Mouse (Mus musculus): Measurements from ENCODE around the gene Dlg5. TPM values are rescaled to one million over a fixed set of nuclear protein-coding genes. Genes with fewer than 3 reads are reported as not detected.
A peak's percentile ranks its signal among the peaks of the same experiment; 100 is the strongest.

Dlg5 gene
- total RNA-seq (2021): 10 to 100 TPM; 31.9 to 37.6 TPM
- long read RNA-seq, experiment 1, partial matches to known transcripts: 4 of 6 reads
- long read RNA-seq, experiment 1, other reads (novel, unspliced or antisense): 2 of 6 reads
- long read RNA-seq, experiment 2, full-length matches to known transcripts: 1 of 11 reads
- long read RNA-seq, experiment 2, partial matches to known transcripts: 3 of 11 reads
- long read RNA-seq, experiment 2, other reads (novel, unspliced or antisense): 7 of 11 reads

DNA sequence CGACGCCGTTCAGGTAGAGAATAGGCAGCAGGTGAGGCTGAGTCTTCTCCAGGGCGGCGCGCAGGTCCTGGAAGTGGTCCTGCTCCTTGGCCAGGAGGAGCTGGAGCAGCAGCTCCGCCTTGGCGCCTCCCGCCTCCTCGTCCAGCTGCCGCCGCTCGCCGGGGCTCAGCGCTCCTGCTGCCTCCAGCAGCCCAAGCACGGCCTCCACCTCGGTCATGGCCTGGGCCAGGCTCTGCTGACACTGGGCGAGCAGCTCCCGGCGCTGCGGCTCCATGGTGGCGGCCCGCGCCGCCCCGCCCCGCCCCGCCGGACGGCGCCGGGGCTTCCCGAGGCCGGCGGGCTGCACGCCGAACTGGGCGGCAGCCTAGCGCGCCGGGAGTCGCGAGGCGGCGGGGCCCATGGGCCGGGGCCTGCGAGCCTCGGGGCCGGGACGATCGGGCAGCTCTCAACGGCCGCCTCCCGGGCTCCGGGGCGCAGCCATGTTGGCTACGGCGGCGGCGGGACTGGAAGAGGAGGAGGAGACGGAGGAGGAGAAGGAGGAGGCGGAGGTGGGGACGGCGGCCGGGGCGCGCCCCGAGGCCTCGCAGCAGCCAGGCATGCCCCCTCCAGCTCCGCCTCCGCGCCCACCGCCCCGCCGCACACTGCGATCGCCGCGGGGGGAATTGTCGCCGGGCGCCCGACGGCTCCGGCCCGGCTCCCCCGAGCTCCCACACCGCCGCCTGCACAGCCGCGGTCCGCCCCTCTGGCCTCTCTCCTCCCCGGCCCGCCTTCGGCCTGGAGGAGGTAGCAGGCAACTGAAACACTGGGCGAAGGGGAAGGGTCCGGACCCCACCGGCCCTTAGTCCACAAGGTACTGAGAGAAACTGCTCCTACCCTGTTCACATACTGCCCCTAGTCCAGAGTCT is at the start of gene Dlg5:
Gene Dlg5, minus strand, starts transcription at position 744 of the 905 bp plus-strand sequence.
- peak; percentile 84 for DNase-seq

DNA sequence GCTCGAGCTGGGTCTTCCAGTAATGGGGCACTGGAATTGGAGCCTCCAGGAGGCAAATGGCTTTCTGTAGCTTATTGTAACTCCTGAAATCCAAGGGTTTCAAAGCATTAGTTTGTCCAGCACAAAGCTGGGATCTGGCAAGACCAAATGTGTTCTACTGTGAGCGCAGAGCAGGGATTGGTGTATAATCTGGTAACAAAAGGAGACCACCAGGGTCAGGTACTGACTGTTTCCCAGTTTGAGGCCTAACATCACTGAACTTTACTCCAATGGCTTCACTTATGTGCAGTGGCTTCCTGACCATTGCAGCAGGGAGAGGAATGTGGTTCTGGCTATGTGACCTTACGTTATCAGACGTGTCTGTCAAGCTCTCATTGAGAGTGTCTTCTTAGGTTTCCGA is 47.9 kb upstream of the Dlg5 start:
- DNase-seq: no peak

DNA sequence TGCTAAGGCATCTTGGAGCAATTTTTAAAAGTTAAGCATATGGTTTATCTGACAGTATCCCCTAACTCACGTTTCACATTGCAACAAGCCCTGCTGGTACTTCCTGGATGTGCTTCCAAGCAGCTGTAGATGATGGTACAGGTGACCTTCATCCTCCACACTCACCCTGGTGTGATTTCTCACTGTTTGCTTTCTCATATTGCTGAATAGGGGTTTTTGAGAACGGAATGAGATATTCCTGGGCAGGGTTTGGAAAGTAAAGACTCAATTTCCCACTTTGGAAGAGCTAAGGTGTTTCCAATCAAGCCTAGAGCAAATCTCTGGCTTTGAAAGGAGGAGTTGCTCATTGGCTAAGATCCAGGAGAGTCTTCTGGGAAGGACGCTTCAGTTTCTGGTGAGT is 47.2 kb upstream of the Dlg5 start, which contains the start of gene E330034G19Rik:
Gene E330034G19Rik, plus strand, starts transcription at position 301 of the 400 bp plus-strand sequence.
- DNase-seq: no peak

DNA sequence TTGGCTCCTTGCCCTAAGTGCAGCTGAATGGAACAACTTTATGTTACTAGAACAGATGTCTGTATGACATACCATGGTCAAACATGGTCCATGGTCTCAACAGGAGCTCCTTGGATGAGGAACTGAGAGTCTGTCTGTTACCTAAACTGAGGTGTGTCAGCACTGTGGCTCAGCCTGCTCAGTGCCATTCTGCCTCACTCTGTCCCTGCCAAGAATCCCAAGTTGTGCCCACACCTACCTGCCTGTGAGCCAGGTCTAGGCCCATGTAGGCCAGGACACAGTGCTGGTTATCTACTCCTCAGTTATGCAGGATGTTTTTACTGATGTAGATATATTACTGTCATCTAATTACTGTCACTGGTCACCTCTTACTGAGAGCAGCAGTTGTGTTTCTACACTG is 45.0 kb upstream of the Dlg5 start:
- DNase-seq: no peak

DNA sequence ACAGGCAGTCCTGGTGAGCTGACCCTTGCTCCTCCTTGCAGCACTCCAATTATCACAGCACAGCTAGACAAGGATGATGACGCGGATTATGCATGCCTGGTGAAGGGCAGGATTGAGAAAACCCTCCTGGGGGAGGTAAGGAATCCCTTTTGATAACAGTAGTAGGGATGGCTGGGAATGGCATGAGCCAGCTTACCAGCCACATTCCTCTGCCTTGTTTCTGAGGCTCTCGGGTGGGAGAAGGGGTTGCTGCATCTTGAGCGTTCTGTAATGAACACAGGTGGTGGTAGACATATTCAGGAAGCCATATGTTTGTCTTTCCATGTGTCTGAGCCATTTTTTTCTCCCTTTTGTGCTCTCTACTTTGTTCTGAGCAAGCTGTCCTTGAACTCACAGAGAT is 40.4 kb upstream of the Dlg5 start:
- no peak for DNase-seq

DNA sequence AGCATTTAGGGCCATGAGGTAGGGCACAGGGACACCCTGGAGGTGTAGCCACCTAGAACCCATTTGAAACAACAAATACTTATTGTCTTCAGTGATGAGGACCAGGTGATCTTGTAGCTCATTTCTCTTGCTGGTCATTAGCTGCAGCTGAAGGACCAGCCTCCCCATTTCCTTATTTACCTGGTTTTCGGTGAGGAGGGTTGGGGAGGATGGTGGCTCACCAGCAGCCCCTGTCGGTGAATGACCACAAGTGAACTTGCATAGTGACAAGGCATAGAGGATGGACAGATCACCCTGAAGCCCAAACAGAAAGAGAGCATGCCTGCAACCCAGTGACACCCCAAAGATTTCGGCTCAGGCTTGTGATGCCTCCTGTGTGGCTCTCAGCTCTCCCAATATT is 36.6 kb upstream of the Dlg5 start:
- no peak for DNase-seq

DNA sequence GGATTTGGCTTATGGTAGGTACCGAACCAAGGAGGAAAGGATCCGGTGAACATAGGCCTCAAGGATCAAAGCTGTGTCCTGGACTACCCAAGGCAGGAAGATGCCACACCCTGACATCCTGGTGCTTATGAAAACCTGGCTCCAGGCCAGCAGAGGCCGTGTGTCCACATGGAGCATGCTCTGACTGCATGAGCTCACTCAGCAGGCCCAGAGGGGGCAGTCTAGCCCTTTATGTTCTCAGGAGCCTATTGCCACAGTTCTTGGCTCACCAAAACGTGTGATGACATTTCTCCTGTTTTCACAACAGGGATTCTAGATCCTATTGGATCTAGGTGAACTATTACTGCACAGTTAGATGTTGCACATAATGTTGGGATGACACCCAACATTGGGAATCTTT is 35.6 kb upstream of the Dlg5 start:
- DNase-seq: no peak

DNA sequence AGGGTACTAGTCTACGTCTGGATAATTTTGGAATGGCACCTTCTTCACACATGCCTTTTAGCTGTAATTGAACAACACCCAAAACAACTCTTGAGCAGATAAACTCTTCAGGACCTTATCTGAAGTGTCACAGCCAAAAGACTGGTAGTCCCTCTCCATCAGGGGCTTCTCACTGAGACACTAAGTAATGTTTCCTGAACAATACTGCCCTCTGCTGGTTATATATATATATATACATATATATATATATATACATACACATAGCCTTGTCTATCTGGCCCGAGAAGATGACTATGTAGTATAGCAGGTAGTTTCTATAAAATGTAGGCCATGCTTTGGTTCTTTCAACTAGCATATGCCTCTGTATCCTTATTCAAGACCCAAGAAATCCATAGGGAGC is 29.8 kb upstream of the Dlg5 start:
- DNase-seq: no peak

DNA sequence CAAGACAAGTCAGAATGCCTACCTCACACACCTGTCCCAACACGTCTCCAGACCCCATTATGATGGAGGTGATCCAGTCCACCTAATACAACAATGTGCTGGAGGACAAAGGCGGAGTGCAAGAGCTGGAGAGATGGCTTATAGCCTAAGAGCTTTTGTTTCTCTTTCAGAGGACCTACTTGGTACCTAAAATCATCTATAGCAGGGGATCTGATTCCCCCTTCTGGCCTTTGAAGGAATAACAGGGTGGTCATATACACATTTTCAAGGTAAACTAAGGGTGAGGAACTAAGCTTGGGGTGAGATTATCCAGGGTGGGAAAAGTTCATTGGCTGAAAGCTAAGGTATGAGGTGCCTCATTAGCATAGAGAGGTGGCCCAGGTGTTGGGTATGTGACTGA is 27.9 kb upstream of the Dlg5 start:
- DNase-seq: peak; percentile 24

DNA sequence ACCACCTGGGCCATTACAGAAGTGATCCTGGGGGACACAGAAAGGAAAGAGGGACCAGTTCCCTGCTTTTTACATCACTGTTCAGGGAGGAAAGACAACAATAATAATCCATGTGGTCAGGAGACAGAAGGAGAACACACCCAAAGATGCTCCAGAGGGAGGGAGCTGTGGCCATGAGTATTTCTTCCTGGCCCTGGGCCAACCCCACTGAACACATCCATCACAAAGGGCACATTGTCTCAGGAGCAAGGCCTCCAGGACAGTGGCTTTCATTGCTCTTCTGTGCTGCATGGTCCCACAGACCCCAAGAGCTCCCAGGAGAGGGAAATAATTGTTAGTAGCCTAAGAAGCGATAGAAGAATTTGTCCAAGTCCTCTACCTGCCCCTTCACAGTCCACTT is 23.9 kb upstream of the Dlg5 start:
- no peak for DNase-seq

DNA sequence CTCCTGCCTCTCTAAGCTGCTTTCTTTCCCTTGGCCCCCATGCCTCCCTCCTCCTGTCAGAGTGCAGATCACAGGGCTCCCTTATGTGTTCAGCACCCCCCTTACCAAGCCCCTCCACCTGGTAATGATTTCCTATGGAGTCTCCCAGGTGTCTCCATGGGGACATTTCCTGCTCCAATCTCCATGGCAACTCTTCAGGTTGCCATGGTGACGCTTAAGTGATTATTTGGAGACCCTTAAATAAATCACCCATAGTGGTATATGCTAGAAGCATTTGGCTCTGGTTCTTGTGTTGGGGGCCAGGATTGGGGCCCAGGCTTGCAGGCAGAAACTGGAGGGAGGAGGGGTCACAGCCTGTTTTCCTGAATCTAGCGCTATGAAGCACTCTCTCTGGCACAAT is 17.2 kb upstream of the Dlg5 start:
- DNase-seq: no peak

DNA sequence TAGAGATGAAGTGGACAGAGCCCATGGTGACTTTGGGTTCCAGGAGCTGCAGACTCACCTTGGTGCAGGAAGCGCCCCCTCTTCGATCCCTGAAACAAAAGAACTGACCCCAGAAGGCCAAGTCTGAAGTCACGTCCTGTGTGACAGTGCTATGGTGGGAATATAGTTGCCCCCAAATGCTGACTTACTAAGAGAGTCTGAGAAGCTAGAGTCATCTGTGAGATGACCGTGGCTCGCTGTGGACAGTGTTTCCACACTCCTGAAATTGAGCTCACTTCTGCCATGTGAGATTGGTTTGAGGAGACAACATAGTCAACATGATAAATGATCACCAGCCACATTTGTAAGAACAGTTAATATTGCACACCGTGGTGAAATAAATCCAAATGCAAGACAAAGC is 16.7 kb upstream of the Dlg5 start:
- DNase-seq: no peak

DNA sequence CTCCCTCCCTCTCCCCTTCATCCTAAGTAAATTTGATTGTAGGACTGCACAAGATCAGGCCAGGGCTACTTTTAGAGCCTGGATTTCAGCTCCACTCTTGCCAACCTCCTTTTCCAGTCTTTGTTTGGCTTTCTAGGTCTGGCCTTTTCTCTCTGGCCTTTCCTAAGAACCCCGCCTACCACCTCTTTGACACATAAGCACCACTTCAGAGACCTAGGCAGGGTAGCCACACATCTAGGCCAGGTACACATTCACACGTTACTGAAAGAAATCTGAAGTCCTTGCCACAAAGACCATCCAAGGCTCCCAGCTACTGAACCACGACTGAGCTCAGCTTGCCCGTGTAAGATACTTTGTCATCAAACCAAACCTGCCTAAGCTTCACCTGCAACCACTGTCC is 14.7 kb upstream of the Dlg5 start:
- DNase-seq: no peak

DNA sequence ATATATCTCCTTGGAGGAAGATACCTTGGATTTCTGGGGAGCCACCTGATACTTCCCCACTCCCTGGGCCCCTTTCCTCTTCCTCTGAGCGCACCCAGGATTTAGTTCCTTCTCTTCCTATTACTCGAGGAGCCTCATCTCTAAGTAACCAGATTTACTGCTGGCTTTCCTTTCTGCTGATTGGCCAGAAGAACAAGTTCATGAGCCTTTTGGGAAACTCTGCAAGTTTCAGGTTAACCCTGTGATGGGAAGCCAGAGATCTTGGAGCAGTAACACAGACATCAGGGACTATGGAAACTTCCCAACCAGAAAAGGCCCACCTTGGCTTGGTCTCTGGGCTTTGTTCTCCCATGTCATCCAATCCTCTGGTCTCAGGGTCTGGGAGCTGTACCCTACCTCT is 10.2 kb upstream of the Dlg5 start:
- no peak for DNase-seq

DNA sequence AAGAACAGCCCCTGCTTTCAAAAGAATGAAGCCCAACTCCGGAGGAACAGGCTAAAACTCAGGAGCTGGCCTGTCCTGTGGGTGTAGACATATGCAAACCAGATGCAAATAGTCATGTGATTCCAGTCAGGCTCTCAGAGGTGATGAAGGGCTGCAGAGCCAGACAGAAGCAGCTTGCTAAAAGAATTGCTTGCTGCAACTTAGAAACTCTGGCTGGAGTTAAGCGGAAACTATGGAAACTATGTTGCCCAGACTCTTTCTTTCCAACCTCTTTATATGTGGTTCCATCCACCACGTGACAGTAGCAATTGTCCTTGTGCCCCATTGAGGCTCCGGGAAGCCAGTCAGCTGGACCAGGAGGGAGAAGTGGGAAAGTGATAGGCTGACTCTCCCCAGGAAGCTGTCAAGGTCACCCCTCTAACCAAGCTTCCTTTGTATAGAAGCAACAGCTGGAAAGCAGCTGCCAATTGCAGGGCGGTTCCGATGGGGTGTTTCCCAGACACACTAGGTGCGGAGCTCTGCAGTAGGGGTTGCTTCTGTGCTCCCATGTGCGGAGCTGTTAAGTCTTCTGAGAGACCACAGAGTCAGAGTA is 8.0 kb upstream of the Dlg5 start:
- peak; percentile 34 for DNase-seq

DNA sequence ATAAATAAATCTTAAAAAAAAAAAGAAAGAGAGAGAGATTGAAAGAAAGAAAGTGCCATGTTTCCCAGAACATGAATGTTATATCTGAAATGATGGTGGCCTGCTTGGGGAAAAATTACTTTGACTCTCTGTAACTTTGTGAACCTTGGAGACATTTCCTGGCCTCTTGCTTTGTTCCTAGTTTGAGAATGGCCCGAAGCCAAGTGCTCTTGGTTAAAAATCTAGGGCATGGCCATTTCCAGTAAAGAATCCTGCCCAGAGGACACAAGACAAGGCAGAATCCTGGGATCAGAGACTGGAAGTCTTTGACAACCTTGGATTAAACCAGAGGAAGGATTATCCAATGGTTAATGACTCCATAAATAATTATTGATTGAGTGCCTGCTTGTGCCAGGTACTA is 5.6 kb upstream of the Dlg5 start:
- peak; percentile 49 for DNase-seq

DNA sequence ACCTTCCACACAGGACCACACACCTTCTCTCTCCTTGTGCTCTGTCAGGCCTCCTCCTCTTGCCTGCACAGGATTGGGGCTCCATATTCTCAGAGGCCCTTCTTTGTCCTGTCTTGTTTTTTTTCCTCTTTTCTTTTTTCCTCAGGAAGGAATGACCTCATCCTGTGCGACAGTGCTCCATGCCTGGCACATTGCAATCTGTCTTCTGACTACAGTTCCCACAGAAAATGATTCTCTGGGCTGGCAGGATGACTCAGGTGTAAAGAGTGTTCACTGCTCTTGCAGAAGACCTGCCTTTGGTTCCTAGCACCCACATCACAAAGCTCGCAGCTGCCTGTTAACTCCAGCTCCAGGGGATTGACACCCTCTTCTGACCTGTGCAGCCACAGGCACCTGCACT is 4.2 kb upstream of the Dlg5 start:
- DNase-seq: no peak

DNA sequence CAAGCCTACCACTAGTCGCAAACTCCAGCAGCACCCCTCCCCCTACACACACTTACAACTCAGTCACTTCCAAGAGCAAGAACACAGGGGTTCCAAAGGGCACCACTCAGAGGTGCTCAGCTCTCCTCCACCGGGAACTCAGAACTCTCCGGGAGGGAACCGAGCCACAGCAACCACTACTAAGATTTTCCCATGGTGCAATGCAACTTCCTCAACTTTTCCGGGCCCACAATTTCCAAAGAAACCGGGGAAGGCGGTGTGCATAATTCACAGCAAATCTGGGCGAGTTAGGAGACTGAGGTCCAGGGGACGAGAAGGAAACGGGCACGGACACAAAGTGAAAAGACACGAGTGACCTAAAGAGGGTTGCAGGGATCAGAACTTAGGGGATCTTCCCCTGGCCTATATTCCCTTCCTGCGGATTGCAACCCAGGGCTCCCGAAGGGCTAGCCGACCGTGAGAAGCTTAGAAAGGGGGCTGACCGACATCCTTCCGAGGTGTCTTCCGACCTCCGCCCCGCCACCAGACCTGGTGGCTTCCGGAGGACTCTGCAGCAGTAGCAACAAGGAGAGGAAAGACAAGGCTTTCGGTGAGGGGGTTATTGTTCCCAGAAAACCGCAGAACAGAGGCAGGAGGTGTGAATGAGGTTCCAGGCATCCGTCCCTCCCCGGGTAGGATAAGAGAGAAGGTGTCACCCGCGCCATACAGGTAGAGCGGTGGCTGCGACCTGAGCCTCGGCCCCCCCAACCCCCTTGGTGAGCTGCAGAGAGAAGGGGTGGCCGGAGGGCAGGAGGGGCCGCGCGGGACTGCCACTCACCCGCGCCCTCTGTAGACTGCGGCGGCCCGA is 1.2 kb downstream of the Dlg5 start:
- peak; percentile 50 for DNase-seq

DNA sequence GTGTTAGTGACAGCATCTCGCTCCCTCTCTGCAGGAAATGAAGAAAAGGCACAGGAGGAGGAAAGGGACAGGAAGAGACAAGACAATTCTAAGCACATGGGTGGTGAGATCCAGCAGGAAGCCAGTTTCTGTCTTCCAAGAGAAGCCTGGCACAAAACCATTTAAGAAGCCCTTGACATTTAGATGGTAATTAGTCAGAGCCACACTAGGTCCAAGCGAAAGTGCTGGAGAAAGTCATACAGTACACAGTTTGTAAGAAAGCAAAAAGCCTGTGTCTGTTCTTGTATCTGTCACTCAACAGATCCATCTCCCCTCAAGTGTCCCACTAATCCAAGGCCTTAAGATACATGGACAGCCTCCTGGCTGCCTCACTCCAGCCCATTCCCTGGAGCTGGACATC is 3.7 kb downstream of the Dlg5 start:
- no peak for DNase-seq

DNA sequence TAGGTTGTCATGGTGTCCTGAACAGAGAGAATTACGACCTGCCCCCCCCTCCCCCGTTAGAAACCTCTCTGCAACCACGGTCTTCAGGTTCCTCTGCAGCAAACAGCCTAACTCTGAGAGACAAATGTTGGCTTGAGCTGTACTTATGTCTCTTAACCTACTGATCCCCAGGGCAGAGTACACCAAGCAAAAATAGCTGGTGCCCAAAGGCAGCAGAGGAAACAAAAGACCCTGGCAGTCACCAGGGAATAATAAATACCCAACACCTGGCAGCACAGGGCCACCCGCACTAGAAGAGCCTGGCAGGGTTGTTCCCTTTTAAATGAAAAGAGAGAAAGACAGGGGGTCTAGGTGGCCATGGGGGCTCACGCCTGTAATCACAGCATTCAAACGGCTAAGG is 4.9 kb downstream of the Dlg5 start:
- no peak for DNase-seq

DNA sequence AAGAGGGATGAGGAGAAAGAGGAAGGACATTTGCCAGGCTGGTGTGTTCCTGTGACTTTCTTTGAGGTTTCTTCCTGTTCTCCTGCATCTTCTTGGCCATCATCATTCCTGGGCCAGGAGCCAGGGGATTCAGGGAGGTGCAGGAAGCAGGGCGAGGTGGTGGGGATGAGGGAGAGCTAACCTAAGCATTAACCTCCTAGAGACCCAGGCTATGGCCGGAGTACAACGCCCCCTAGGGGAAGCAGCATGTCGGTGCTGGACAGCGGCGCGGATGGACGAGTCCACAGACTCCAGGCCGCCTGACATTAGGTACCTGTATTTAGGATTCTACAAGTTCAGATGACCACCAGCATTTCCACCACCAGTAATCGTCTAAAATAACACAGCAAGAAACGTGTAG is 6.1 kb downstream of the Dlg5 start:
- no peak for DNase-seq

DNA sequence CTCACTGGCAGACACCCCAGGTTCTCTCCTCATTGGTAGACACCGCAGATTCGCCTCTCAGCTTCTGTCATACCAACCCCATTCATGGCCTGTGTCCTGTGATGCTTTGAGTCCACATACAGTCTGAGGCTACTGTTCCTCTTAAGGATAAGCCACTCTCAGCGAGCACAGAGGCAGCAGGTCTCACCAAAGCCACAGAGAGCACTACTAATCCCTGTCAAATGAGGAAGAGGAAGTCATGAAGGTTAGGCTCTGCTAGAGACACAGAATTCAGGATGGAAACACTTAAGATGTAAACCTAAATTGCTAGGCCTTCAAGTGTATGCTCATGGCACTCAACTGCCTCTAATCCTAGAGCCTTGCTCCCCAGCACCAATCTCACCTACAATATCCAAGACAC is 9.8 kb downstream of the Dlg5 start:
- no peak for DNase-seq

DNA sequence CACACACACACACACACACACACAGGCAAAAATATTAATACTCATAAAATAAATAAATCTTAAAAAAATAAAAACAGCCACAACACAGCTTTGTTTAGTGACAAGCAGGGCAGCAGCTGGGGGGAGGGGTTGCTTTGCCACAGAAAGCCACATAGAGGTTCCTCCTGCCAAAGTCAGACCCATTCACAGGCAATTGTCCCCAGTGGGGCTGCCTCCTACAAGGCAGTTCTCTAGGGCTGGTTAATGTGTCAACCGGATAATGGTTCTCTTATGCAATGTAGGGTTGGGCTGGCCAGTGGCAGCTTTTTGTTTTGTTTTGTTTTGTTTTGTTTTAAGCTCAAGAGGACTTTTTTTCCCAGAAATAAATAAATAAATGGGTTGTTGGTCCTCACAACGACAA is 11.3 kb downstream of the Dlg5 start:
- DNase-seq: peak; percentile 49
